Mouse (Mus musculus) myocyte (in vitro differentiated cells): ENCODE measurements around the gene Mgme1. TPM values are rescaled to one million over a fixed set of nuclear protein-coding genes. Genes with fewer than 3 reads are reported as not detected.
A peak's percentile ranks its signal among the peaks of the same experiment; 100 is the strongest.

Experiments used
- H3K27me3 ChIP-seq: one replicate; pipeline ENCODE4 v1.6.1; 2011; ENCODE audit not compliant: control insufficient read depth, insufficient read depth, insufficient read length
- H3K36me3 ChIP-seq: one replicate; pipeline ENCODE4 v1.6.1; 2011; ENCODE audit not compliant: control insufficient read depth, insufficient read depth
- H3K4me2 ChIP-seq: one replicate; pipeline ENCODE4 v1.6.1; 2011; ENCODE audit warnings: low read depth, control low read depth
- H3K4me3 ChIP-seq: one replicate; pipeline ENCODE4 v1.5.1; 2011; ENCODE audit warnings: mild to moderate bottlenecking, control low read depth, moderate library complexity
- H3K79me2 ChIP-seq: one replicate; pipeline ENCODE4 v1.6.1; 2011; ENCODE audit not compliant: control insufficient read depth, insufficient read depth
- H3ac ChIP-seq: one replicate; pipeline ENCODE4 v1.6.1; 2011; ENCODE audit not compliant: control insufficient read depth, insufficient read length
- CEBPB ChIP-seq: IDR thresholded peaks from 2 replicates; pipeline ENCODE4 v1.6.1; 2011; ENCODE audit warnings: mild to moderate bottlenecking, moderate library complexity; ENCODE audit not compliant: poor library complexity, insufficient read depth, severe bottlenecking
- E2F4 ChIP-seq: IDR thresholded peaks from one replicate; pipeline ENCODE4 v1.6.1; 2011; ENCODE audit warnings: mild to moderate bottlenecking, control low read depth, moderate library complexity; ENCODE audit not compliant: insufficient read depth
- MAX ChIP-seq: IDR thresholded peaks from one replicate; pipeline ENCODE4 v1.6.1; 2011; ENCODE audit warnings: low read depth, mild to moderate bottlenecking, control low read depth
- MYOD1 ChIP-seq, 3 experiments: IDR thresholded peaks; one replicate each; pipeline ENCODE4 v1.6.1; 2011; ENCODE audit warnings: control low read depth in 2 of 3, low read depth in 2 of 3, mild to moderate bottlenecking in 2 of 3, moderate library complexity in 1 of 3; ENCODE audit not compliant: insufficient read length in 2 of 3, control insufficient read depth in 1 of 3
- MYOG ChIP-seq, 3 experiments: IDR thresholded peaks; one replicate each; pipeline ENCODE4 v1.6.1; 2011; ENCODE audit warnings: control low read depth in 2 of 3, low read depth in 2 of 3, mild to moderate bottlenecking in 2 of 3; ENCODE audit not compliant: insufficient read length in 2 of 3, control insufficient read depth in 1 of 3, insufficient read depth in 1 of 3
- POLR2A ChIP-seq: IDR thresholded peaks from one replicate; pipeline ENCODE4 v1.6.1; 2011; ENCODE audit warnings: low read depth, mild to moderate bottlenecking, control low read depth, moderate library complexity; ENCODE audit not compliant: insufficient read length
- POLR2AphosphoS2 ChIP-seq: IDR thresholded peaks from one replicate; pipeline ENCODE4 v1.6.1; 2011; ENCODE audit warnings: low read depth, control low read depth; ENCODE audit not compliant: insufficient read length
- SRF ChIP-seq: IDR thresholded peaks from one replicate; pipeline ENCODE4 v1.6.1; 2011; ENCODE audit warnings: low read depth; ENCODE audit not compliant: control insufficient read depth, insufficient read length
- TCF12 ChIP-seq: IDR thresholded peaks from one replicate; pipeline ENCODE4 v1.6.1; 2011; ENCODE audit warnings: mild to moderate bottlenecking, control low read depth; ENCODE audit not compliant: poor library complexity, insufficient read depth, severe bottlenecking
- TCF3 ChIP-seq: IDR thresholded peaks from one replicate; pipeline ENCODE4 v1.6.1; 2011; ENCODE audit warnings: low read depth, control low read depth; ENCODE audit not compliant: insufficient read length
- USF1 ChIP-seq: IDR thresholded peaks from one replicate; pipeline ENCODE4 v1.6.1; 2011; ENCODE audit warnings: low read depth, mild to moderate bottlenecking, control low read depth, moderate library complexity
- polyA plus RNA-seq: library from polyadenylated mRNA; unstranded; fragments of >200 nt; fragmentation: generic; extraction: Trizol; gene quantifications from one replicate; pipeline ENCODE4 v1.2.1, GENCODE M21; 2012; ENCODE audit warnings: missing spikeins

Mgme1 gene
- polyA plus RNA-seq, 1 experiment: 3.7 TPM

DNA sequence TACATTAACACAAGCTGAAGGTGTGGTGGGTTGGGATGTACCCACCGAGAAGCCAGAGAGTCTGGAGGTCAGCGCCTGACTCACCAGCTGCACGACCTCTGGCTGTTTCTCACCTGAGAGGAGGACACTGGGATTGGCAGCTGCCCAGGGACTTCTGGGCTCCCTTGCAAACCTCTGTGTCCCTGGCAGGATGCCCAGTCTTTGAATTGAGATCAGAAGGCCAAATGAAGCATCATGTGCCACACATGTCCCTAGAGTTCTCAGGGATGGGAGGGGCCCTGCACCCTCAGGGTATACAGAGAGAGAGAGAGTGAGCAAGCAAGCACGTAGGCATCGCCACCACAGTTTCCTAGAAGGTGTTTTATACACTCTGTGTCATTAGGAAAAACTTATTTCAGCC, 9.3 kb downstream of the Mgme1 start:
- TF ChIP-seq SRF (no peak), MYOG (IDR thresholded peaks at IDR 0.05; ENCODE audit: control insufficient read depth in 1 of 3, insufficient read depth in 1 of 3, insufficient read length in 2 of 3, low read depth in 2 of 3) (no peak), POLR2A (no peak), E2F4 (no peak), TCF12 (no peak)
- no peak overlapping the region for H3ac ChIP-seq
- no peaks in the 10 kb centered on the region for H3K79me2 ChIP-seq
- no peak overlapping the region for H3K4me3 ChIP-seq
- peaks cover 3% of the 10 kb centered on the region for H3K36me3 ChIP-seq
- H3K27me3 ChIP-seq: no peaks in the 10 kb centered on the region
- H3K4me2 ChIP-seq: no peak overlapping the region

- TF ChIP-seq CEBPB (no peak), TCF3 (no peak), POLR2AphosphoS2 (no peak), MYOG (IDR thresholded peaks at IDR 0.05; ENCODE audit: control insufficient read depth in 1 of 3, insufficient read depth in 1 of 3, insufficient read length in 2 of 3, low read depth in 2 of 3) (no peak), TCF12 (no peak), MYOD1 (IDR thresholded peaks at IDR 0.05; ENCODE audit: control insufficient read depth in 1 of 3, insufficient read length in 2 of 3, low read depth in 2 of 3) (no peak), SRF (no peak), USF1 (no peak), E2F4 (no peak)
- no peak overlapping the region for H3ac ChIP-seq
- peaks cover 3% of the 10 kb centered on the region for H3K36me3 ChIP-seq
- H3K4me2 ChIP-seq: no peak overlapping the region
- H3K27me3 ChIP-seq: no peaks in the 10 kb centered on the region
- H3K79me2 ChIP-seq: no peaks in the 10 kb centered on the region
- no peak overlapping the region for H3K4me3 ChIP-seq
Measured at GRCm38 (mm10) chr2:144280568-144280967, 10.1 kb downstream of the Mgme1 start.

- H3K4me3 ChIP-seq: no peak overlapping the region
- H3K27me3 ChIP-seq: no peaks in the 10 kb centered on the region
- H3K4me2 ChIP-seq: no peak overlapping the region
- peaks cover 3% of the 10 kb centered on the region for H3K36me3 ChIP-seq
- TF ChIP-seq MYOG (IDR thresholded peaks at IDR 0.05; ENCODE audit: control insufficient read depth in 1 of 3, insufficient read depth in 1 of 3, insufficient read length in 2 of 3, low read depth in 2 of 3) (no peak), USF1 (peak; percentile 70)
- H3ac ChIP-seq: no peak overlapping the region
- no peaks in the 10 kb centered on the region for H3K79me2 ChIP-seq
Measured at GRCm38 (mm10) chr2:144281417-144281816, 11.0 kb downstream of the Mgme1 start.

- Histone ChIP-seq H3K79me2 (no peaks in the 10 kb centered on the region), H3K4me3 (no peak overlapping the region), H3K27me3 (peaks cover 7% of the 10 kb centered on the region), H3K36me3 (no peaks in the 10 kb centered on the region), H3ac (no peak overlapping the region), H3K4me2 (no peak overlapping the region)
- TF ChIP-seq MYOG (IDR thresholded peaks at IDR 0.05; ENCODE audit: control insufficient read depth in 1 of 3, insufficient read depth in 1 of 3, insufficient read length in 2 of 3, low read depth in 2 of 3) (no peak), MYOD1 (IDR thresholded peaks at IDR 0.05; ENCODE audit: control insufficient read depth in 1 of 3, insufficient read length in 2 of 3, low read depth in 2 of 3) (no peak), TCF12 (no peak)
Measured at GRCm38 (mm10) chr2:144290321-144290720, 19.9 kb downstream of the Mgme1 start.

DNA sequence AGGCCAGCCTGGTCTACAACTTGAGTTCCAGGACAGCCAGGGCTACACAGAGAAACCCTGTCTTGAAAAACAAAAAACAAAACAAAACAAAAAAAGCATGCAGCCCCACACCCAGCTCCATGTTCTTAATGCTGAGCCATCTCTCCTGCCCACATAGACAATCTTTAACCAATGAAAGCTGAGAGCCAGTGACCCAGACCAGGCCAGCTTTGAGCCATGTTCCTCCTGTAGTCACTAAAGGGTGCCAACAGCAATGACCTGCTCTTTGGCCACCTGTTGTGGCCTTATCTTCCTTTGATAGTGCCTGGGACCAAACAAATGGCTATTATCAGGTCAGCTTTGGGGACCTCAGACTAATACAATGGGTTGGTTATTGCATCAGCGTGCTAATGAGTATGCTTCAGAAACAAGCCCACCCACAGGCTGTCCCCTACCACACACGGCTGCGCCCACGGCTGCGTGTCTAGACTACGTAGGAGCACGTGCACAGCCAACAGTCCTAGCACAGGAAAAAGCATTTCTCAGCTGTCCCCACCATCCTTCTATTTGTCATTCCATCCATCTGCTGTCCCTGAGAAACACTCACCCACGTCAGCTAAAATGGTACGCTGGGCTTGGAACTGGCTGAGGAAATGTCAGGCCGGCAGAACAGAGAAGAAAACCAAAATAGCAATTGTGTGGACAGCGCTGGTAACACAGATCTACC, 21.3 kb downstream of the Mgme1 start:
- TF ChIP-seq POLR2A: no peak
- TF ChIP-seq SRF: no peak
- TF ChIP-seq POLR2AphosphoS2: no peak
- peak in 2 of 3 experiments; percentile 2 to 33 for TF ChIP-seq MYOG (IDR thresholded peaks at IDR 0.05; ENCODE audit: control insufficient read depth in 1 of 3, insufficient read depth in 1 of 3, insufficient read length in 2 of 3, low read depth in 2 of 3)
- no peak overlapping the region for H3K4me3 ChIP-seq
- H3ac ChIP-seq: no peak overlapping the region
- no peaks in the 10 kb centered on the region for H3K36me3 ChIP-seq
- H3K27me3 ChIP-seq: peaks cover 7% of the 10 kb centered on the region
- H3K79me2 ChIP-seq: no peaks in the 10 kb centered on the region
- H3K4me2 ChIP-seq: no peak overlapping the region

DNA sequence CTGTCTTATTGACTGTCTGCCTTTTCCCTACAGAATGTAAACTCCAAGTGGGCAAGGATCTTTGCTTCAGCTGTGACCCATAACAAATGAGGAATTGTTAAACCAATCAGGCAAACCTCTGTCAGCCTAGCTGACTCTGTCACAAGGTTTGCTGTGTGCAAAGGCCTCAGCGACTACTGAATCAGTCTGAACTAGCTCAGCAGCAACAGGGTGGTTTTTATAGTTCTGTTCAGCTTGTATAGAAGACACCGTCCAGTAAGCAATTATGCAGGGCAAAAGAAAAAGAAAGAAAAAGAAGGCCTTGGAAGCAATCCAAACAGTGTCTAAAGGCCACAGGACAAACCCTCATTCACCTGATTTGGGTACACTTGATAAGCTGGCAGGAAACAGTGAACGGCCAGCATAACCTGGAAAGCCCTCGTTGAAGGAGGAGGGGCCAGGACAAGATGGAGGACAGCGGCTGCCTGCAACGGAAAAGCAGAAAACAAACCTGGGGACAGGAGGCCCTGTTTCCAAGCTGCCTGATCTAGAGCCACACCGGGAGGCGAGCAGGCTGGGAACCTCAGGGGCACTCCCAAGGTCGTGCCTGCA, 24.8 kb downstream of the Mgme1 start:
- H3K79me2 ChIP-seq: no peaks in the 10 kb centered on the region
- H3K36me3 ChIP-seq: no peaks in the 10 kb centered on the region
- H3K27me3 ChIP-seq: no peaks in the 10 kb centered on the region
- no peak overlapping the region for H3ac ChIP-seq
- no peak overlapping the region for H3K4me2 ChIP-seq
- TF ChIP-seq TCF12 (no peak), MAX (no peak), CEBPB (no peak), MYOG (IDR thresholded peaks at IDR 0.05; ENCODE audit: control insufficient read depth in 1 of 3, insufficient read depth in 1 of 3, insufficient read length in 2 of 3, low read depth in 2 of 3) (no peak), USF1 (no peak), SRF (no peak), MYOD1 (IDR thresholded peaks at IDR 0.05; ENCODE audit: control insufficient read depth in 1 of 3, insufficient read length in 2 of 3, low read depth in 2 of 3) (no peak), TCF3 (no peak), POLR2A (no peak), POLR2AphosphoS2 (no peak)
- no peak overlapping the region for H3K4me3 ChIP-seq
